Mouse (Mus musculus) left cerebral cortex, adult 11 months (tissue): Measurements from ENCODE around the gene Plxnb1.

ENCODE experiments used
- DNase-seq: peaks from one replicate; pipeline ENCODE4 v3.0.0; 2022; ENCODE audit warnings: low spot score

The Plxnb1 gene

DNA sequence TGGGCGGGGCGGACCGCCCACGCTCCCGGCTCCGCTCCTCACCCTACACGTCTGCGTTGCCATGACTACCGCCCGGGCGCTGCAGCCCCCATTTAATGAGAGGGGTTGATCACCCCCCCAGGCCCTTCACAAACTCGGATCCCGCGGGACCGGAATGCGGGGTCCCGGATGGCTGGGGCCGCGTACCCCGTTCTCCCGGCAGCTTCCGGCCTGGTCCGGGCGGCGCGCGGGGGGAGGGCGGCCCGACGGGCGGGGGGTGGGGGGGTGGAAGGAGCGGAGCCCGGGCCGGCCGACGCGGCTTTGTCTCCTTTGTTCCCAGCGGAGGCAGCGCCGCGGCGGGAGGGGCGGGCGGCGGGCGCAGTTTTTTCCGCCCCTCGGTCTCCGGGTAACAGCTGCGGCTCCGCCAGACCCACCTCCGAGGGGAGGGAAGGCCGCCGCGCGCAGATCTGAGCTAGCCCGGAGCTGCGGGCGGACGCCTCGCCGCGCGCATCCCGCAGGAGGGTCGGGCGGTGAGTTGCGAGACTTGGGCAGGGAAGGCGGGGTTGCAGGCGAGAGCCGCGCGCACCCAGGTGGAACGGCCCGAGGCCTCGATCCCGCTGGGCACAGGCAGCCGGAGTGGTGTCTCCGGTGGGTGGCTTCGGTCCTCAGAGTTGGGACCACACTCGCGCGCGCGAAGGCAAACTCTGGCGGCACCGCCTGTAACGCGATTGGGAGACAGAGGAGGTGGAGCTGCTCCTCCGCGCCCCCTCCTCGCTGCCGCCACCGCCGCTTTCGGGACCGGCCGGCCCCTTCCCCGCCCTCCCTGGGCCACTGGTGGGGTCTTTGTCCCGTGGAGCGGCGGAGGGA, at the start of gene Plxnb1:
TSS of gene Plxnb1 (plus strand) at position 253 of the 846 bp plus-strand sequence.
- peak; percentile 35 for DNase-seq

- no peak for DNase-seq
These were observed 48.9 kb upstream of the Plxnb1 start for GRCm38 (mm10) chr9:109046306-109046705.

GRCm38 (mm10) chr9:109049316-109049715, 45.9 kb upstream of the Plxnb1 start:
- DNase-seq = no peak

DNA sequence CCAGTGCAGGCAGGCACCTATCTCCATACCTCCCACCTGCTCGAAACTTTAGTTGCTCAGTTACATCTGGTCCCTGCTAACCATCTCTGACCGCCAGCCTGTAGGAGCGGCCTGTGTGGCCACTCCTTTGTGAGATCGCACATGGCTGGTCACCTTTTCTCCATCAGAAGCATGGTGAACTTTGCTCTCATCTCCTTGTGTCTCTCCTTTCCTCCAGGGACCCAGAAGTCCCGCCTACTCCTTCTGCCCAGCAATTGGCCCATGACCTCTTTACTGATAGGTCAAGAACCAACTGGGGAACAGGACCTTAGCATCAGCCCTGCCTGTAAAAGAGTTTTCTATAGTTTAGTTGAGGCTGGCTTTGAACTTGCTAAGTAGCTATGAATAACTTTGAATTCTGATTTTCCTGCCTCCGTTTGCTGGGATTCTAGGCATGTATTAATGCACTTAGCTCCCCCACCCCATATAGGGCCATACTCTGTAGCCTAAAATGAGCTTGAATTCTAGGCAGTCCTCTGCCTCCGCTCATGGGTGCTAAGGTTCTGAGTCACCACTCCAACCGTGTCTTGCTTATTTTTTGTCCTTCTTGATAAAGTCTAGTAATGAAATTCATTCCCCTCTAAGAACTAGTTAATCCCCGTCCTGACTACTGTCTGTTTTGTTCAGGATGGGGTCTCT, 45.1 kb upstream of the Plxnb1 start:
- DNase-seq = no peak

DNA sequence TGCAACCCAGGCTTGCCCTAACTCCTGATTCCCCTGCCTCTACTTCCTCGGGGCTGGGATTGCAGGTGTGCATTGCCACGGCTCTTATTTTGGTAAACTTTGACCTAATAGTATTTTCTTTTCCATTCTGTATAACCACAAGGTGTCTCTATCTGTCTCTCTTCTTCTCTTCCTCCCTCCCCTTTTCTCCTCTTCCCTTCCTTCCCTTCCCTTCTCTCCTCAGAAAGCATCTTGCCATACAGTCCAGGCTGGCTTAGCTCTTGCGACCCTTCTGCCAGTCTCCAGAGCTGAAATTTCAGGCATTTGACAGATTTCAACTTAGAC, 44.6 kb upstream of the Plxnb1 start:
- DNase-seq = no peak

DNA sequence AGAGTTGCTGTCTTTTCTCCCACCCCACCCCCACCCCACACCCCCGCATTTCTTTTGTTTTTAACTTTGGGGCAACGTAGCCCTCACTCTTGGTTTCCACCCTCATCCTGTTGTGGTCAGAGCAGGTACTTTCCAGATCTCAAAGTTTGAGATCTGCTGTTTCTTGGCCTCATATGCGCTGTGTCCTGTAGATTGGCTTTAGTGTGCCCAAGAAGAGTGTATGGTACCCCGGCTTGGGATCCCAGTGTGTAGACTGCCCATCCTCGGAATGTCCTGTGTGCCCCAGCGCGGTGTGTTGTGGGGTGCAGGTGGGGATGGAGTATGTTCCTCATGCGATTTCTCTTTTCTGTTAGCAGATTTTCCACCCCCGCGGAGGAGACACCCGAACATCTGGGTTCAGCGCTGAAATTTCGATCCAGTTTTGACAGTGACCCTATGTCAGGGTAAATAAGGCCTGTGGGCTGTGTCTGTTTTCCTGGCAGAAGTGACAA, 44.1 kb upstream of the Plxnb1 start:
- DNase-seq = no peak

GRCm38 (mm10) chr9:109051651-109052489, 43.3 kb upstream of the Plxnb1 start:
- DNase-seq = no peak

- no peak for DNase-seq
These were observed 42.5 kb upstream of the Plxnb1 start for GRCm38 (mm10) chr9:109052490-109053260.

DNA sequence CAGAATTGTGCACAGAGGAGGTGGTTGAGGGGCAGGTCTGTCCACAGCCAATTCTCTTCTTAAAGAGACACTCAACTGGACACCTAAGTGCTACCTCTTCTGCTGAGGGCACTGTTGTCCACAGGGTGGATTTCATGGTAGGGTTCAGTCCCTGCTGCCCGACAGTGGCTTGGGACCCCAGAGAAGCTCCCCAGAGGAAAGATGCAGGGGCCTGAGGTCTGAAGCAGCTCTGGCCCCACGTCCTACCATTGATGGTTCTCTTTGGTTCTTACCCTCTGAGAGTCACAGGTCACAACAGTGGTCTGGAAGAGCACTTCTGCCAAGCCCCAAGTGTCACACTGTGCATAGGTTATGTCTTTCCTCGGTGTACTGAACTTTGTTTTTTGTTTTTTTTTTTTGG, 41.8 kb upstream of the Plxnb1 start:
- DNase-seq = no peak

- no peak for DNase-seq
These were observed 41.3 kb upstream of the Plxnb1 start for GRCm38 (mm10) chr9:109053851-109054250.

- DNase-seq = peak; percentile 64
These were observed 40.5 kb upstream of the Plxnb1 start for GRCm38 (mm10) chr9:109054712-109055111.

- DNase-seq = no peak
These were observed 39.7 kb upstream of the Plxnb1 start for GRCm38 (mm10) chr9:109055271-109056030.

- no peak for DNase-seq
These were observed 39.0 kb upstream of the Plxnb1 start for GRCm38 (mm10) chr9:109056081-109056690.

GRCm38 (mm10) chr9:109056916-109057315, 38.3 kb upstream of the Plxnb1 start:
- DNase-seq = no peak

DNA sequence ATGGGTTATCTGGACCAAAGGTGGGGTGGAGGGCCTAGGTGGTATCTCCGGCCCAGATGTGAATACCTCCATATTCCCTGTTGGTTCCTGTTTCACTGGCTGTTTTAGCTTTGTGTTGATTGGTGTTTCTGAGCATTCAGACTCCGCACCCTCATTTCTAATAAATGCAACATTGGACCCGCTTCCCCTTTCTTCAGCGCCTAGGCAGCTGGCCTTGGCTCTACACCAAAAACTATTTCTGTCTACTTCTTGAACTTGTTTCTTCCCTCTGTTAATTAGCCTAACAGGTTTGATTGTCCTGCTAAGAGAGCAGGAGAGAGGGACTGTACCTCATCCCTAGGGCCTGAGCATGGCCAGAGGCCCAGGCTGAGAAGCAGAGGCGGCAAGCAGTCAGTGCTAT, 37.6 kb upstream of the Plxnb1 start:
- no peak for DNase-seq

DNA sequence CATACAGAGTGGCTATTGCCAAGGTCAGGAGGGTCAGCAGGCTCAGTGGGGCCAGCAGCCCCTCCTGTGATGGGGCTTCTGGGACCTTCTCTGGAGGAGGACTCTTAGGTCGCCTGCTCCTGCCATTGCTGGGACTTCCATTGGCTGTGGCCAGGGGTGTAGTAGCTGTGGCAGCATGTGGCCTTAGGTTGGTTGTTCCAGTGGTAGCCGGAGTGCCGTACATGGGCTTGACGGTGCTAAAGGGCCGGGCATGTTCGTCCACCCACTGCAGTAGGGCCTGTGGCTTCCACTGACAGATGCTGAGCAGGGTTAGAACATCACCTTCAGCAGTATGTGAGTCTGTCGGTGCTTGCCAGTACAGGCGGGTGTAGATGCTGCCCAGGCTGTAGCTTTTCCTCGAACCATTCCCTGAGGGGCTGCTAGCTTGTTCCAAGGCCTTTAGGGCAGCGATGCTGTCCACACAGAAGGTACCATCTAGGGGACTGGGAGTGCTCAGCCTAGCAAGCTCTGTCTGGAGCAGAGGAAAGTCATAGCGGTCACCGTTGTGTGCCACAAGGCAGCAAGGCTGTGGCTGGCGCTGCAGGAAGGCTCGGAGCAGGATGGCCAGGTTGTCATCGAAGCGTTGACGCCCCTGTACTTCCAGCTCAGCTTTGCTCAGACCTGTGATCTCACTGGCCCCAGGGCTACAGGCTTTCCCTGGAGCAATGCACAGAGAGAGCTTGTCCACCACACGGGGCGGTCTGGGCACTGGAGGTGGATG, 37.0 kb upstream of the Plxnb1 start:
- no peak for DNase-seq

DNA sequence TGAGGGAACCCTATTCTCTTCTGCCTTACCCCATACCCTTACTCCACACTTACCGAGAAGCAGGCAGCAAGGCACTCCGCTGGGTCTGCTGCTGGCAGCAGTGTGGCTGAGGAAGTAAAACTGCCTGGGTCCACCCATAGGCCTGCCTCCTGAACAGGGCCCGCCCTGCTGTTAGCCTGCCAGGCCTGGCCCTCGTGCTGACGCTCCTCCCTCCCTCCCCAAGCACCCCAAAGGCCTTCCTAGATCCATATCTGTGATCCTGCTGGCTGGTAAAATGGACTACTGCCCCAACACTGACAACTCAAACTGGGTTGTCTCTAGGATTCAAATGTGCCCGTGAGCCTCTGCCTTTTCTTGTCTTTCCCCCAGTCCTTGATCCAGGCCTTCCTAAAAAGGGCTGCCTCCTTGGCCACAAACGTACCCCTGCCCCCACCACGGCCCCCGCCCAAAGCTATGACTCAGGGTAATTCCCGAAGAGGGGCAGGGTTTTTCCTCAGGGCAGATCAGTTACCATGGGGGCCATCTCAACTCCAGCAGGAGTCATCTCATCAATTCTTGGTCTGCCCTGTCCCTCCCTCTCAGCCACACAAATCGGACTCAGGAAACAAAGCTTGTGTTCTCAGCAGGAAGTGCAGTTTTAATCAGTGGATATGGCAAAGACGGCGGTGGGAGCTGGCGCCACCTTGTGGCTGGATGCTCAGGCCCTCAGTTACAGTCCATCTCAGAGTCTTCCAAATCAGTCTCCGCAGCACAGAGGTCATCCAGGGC, 35.9 kb upstream of the Plxnb1 start, which contains the start of gene Trex1:
TSS of gene Trex1 (minus strand) at position 599 of the 768 bp plus-strand sequence.
- DNase-seq = peak; percentile 82

DNA sequence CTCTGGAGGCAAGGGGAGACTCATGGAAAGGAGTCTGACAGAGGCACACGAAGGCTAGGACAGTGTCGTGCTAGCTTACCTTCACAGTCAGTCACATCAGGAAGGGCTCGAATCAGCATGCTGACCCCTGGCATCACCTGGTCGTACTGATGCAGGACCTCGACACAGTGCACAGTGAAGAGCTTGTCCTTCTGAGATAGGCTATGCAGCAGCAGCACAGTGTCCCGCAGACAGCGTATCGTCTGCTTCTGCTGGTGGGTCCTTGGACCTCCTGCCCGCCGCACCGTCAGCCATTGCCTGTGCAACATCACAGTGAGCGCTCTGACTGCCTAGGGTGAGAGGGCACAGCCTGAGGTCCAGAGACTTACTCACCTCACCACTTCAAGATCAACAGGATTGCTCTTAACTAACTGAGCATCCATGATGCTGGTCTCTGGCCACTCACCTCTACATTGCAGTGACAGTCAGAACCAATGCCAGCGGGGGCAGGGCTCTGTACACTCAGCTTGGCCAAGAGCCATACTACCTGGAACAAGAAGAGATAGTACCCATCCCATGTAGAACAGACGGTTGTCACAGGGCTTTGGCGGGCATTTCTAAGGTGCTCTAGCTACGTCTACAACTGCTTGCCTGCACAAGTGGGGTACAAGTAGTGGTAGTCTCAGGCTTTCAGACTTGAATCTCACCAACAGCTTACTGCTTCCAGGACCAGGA, 34.8 kb upstream of the Plxnb1 start:
- no peak for DNase-seq
